Mouse (Mus musculus) gastrocnemius, adult 2 months (tissue): ENCODE measurements around the gene Atxn10. TPM values are rescaled to one million over a fixed set of nuclear protein-coding genes. Genes with fewer than 3 reads are reported as not detected.

Source experiments
- DNase-seq: peaks from one replicate; pipeline ENCODE4 v3.0.0; 2022
- H3K27ac ChIP-seq: fragments of 200-600 bp; 2 replicates; pipeline ENCODE4 v1.8.1; 2022; ENCODE audit warnings: mild to moderate bottlenecking
- H3K4me3 ChIP-seq: fragments of 200-600 bp; 2 replicates; pipeline ENCODE4 v1.8.1; 2022; ENCODE audit warnings: mild to moderate bottlenecking, moderate library complexity
- CTCF ChIP-seq: fragments of 200-600 bp; IDR thresholded peaks from 2 replicates; pipeline ENCODE4 v1.8.1; 2022; ENCODE audit warnings: antibody characterized with exemption, mild to moderate bottlenecking, moderate library complexity
- intact Hi-C: fragments of 180-260 bp; cut with DNase I; formaldehyde crosslinking; loops from one replicate; pipeline ENCODE4 v1.15.1; 2025
- total RNA-seq, 2 experiments: library from RNA; stranded (reverse); gene quantifications; 2 replicates each; pipeline ENCODE4 v1.2.3; 2021

The Atxn10 gene
- total RNA-seq, 2 experiments from 2014 or later = 26.6 to 38.8 TPM

DNA sequence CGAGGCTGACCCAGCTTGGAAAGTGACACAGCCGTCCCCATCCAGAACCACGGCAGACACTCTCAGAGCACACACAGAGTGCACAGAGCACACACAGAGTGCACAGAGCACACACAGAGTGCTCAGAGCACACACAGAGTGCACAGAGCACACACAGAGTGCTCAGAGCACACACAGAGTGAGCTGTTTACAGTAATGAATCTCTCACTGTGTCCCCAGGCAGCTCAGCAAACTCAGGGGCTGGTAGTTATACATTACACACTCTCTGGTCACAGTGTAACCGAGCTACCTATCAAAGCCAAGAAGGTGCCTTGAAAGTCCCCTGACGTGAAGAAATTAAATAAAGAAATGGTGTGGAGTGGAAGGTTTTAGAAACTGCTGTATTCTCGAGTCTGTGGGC, 133.4 kb downstream of the Atxn10 start:
- no peak overlapping the region for H3K27ac ChIP-seq
- no peak for TF ChIP-seq CTCF
- no peak for DNase-seq
- H3K4me3 ChIP-seq = no peak overlapping the region
- intact Hi-C loops = no loop called here

- H3K4me3 ChIP-seq = no peak overlapping the region
- DNase-seq = no peak
- no peak for TF ChIP-seq CTCF
- intact Hi-C loops = loop anchor here (5.0 kb wide), 1 partner anchor 157 kb away; no protein-coding TSS in a partner anchor
- H3K27ac ChIP-seq = no peak overlapping the region
These were observed 138.7 kb downstream of the Atxn10 start for GRCm38 (mm10) chr15:85474697-85475096.

GRCm38 (mm10) chr15:85477584-85477983, 141.5 kb downstream of the Atxn10 start:
- TF ChIP-seq CTCF = peak; percentile 76
- intact Hi-C loops = loop anchor here (1.0 to 5.0 kb wide), 3 partner anchors 106 to 211 kb away; no protein-coding TSS in a partner anchor
- H3K27ac ChIP-seq = no peak overlapping the region
- DNase-seq = peak; percentile 77
- H3K4me3 ChIP-seq = no peak overlapping the region

GRCm38 (mm10) chr15:85479365-85479764, 143.3 kb downstream of the Atxn10 start:
- Histone ChIP-seq H3K4me3 (no peak overlapping the region), H3K27ac (no peak overlapping the region)
- TF ChIP-seq CTCF = no peak
- peak; percentile 52 for DNase-seq
- intact Hi-C loops = loop anchor here (5.0 kb wide), 1 partner anchor 162 kb away; no protein-coding TSS in a partner anchor

DNA sequence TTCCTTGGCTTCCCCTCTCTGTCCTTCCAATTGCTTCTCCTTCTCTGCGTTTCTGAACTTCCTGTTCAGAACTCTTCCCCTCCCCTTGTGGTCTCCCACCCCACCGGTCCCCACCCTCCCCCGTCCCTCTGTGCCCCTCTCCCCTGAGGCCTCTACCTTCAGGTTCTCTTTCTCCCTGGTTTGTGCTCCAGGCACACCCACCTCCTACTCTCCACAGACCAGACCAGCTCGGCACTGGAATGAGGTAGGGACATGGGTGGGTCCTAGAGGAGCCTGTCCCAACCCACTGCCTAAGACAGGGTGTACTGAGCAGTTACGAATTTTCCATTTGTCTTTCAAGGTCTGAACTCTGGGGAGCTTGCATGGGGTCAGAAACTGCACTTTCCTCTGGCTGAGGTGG, 143.9 kb downstream of the Atxn10 start:
- H3K27ac ChIP-seq = no peak overlapping the region
- no peak overlapping the region for H3K4me3 ChIP-seq
- no peak for DNase-seq
- intact Hi-C loops = loop anchor here (5.0 kb wide), 1 partner anchor 163 kb away; no protein-coding TSS in a partner anchor
- no peak for TF ChIP-seq CTCF

- H3K4me3 ChIP-seq = no peak overlapping the region
- peak; percentile 39 for TF ChIP-seq CTCF
- intact Hi-C loops = no loop called here
- peak; percentile 37 for DNase-seq
- H3K27ac ChIP-seq = no peak overlapping the region
These were observed 144.6 kb downstream of the Atxn10 start for GRCm38 (mm10) chr15:85480630-85481029.

DNA sequence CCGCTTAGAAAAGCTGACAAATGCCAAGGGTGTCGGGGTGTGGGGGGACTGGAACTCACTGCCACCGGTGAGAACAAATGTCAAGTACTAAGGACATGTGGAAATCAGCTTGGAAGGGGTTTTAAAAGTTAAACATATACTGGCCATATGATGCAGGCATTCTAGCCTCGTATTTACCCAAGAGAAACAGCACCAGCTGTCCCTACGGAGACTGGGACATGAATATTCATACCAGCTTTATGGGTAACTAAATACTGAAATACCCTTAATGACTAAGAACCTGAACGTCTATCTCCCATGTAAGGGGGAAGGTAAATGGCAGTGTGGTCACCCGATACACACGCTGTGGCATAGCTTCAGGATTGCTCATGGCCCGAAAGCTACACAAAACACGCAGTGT, 152.9 kb downstream of the Atxn10 start:
- intact Hi-C loops = no loop called here
- DNase-seq = no peak
- Histone ChIP-seq H3K4me3 (no peak overlapping the region), H3K27ac (no peak overlapping the region)
- TF ChIP-seq CTCF = no peak

DNA sequence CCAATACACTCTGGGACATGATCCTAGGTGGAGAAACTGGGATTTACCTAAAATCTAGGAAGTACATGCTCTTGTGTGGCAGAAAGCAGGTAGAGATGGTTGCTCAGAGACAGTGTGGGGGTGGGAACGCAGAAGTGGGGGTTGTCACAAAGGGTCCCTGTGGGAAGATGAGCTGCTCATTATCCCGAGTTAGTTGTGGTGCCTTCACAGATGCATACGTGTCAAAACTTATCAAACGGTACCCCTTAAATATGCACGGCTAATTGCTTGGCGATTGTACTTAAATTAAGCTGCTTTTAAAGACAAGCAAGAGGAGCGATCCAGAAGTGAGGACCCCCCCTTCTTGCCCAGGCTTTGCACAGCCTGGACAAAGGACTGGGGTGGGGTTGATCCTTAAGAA, 153.7 kb downstream of the Atxn10 start:
- no peak for TF ChIP-seq CTCF
- Histone ChIP-seq H3K4me3 (no peak overlapping the region), H3K27ac (no peak overlapping the region)
- no peak for DNase-seq
- intact Hi-C loops = no loop called here

GRCm38 (mm10) chr15:85494163-85494621, 158.1 kb downstream of the Atxn10 start:
- no peak overlapping the region for H3K4me3 ChIP-seq
- H3K27ac ChIP-seq = no peak overlapping the region
- no peak for TF ChIP-seq CTCF
- no peak for DNase-seq
- intact Hi-C loops = no loop called here

- intact Hi-C loops = no loop called here
- no peak for TF ChIP-seq CTCF
- no peak for DNase-seq
- H3K27ac ChIP-seq = no peak overlapping the region
- no peak overlapping the region for H3K4me3 ChIP-seq
These were observed 161.5 kb downstream of the Atxn10 start for GRCm38 (mm10) chr15:85497548-85497947.

- no peak for DNase-seq
- TF ChIP-seq CTCF = no peak
- Histone ChIP-seq H3K27ac (no peak overlapping the region), H3K4me3 (no peak overlapping the region)
- intact Hi-C loops = no loop called here
These were observed 162.0 kb downstream of the Atxn10 start for GRCm38 (mm10) chr15:85497981-85498475.

DNA sequence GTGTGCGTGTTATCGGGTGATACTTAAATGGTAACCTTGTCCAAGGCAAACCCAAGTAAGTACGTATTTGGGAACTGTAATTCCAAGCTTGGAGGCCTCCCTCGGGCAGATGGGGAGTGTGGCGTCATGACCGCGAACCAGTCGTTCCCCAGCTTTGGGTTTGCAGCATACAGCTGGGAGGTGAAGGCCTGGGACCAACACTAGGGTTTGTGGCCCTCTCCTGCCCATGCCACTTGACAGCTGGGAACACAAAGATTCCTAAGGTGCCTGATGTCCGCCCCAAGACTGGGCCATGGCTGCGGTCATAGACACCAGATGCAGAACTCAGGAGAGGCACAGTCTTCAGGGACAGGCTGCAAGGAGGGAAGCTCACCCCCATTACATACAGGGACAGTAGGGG, 164.2 kb downstream of the Atxn10 start:
- intact Hi-C loops = no loop called here
- H3K27ac ChIP-seq = no peak overlapping the region
- no peak overlapping the region for H3K4me3 ChIP-seq
- no peak for DNase-seq
- TF ChIP-seq CTCF = no peak

DNA sequence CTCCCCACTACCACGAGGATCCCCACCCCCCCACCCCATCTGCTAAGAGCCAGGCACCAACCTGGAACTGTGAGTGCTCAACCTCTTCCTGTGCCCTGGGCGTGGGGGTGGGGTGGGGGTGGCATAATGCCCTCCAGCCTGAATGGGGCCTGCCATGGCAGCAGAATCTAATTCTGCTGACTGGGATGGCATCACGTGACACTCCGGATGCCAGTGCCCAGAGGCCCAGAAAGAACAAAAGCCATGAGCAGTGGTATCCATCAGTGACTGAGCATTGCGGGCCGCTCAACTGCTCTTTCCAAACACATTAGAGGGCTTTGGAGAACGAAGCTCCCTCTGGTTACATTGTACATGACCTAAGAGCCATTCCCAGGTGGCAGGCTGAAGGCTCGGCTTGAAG, 167.1 kb downstream of the Atxn10 start, which contains the start of gene 7530416G11Rik:
7530416G11Rik (minus strand) TSS at position 101 of the 400 bp plus-strand sequence.
- DNase-seq = no peak
- intact Hi-C loops = no loop called here
- TF ChIP-seq CTCF = no peak
- Histone ChIP-seq H3K27ac (no peak within 1 kb of the TSS), H3K4me3 (no peak within 1 kb of the TSS)
